25 mouse cellular contexts compared by ENCODE assay signal in genomic region chr8:107647936-107648335, GRCm38 (mm10). TPM values are rescaled to one million over a fixed set of nuclear protein-coding genes. Genes with fewer than 3 reads are reported as not detected.
DNase-seq lines count a peak whose midpoint lies in the region; ATAC-seq and TF ChIP-seq lines count a peak whose summit lies in the region.
"Had no signal": no experiment of that assay in that cellular context is flagged by ENCODE, and none has a peak within 500 bp of the region (broad histone marks: within the 10 kb centered on the region; RNA-seq: fewer than 3 reads in every experiment).

No protein-coding gene starts in this region.

- no peak overlapping the region for H3K9ac ChIP-seq in midbrain, postnatal 0 days (replicated peaks; ENCODE audit: low read length, poor library complexity, severe bottlenecking)
- H3K9ac ChIP-seq in midbrain, embryonic 16.5 days (ENCODE audit: low read depth, low read length), result no peak overlapping the region
- H3K9ac ChIP-seq: forebrain, embryonic 13.5 days; heart, embryonic 12.5 days; heart, embryonic 15.5 days; hindbrain, embryonic 14.5 days had no signal

- no peak overlapping the region for H3K27ac ChIP-seq in midbrain, postnatal 0 days (ENCODE audit: low read depth, low read length)
- no peak overlapping the region for H3K27ac ChIP-seq in midbrain, embryonic 16.5 days (ENCODE audit: low read length)
- H3K27ac ChIP-seq: forebrain, embryonic 10.5 days; forebrain, embryonic 13.5 days; heart, embryonic 15.5 days; hindbrain, embryonic 10.5 days; hindbrain, embryonic 14.5 days; hindbrain, postnatal 0 days had no signal

- TF ChIP-seq CTCF in midbrain, postnatal 0 days (IDR thresholded peaks at IDR 0.05), result 0 out of 2 replicates have a peak, but pooled peaks have one; percentile 6

- no peaks in the 10 kb centered on the region for H3K36me3 ChIP-seq in midbrain, postnatal 0 days (ENCODE audit: insufficient read depth, low read length)
- H3K36me3 ChIP-seq in midbrain, embryonic 16.5 days (ENCODE audit: control insufficient read depth, insufficient read depth, low read length), result no peaks in the 10 kb centered on the region
- H3K36me3 ChIP-seq: forebrain, embryonic 10.5 days; heart, embryonic 12.5 days; heart, embryonic 15.5 days; hindbrain, embryonic 10.5 days had no signal

- no peak for DNase-seq in midbrain, postnatal 0 days (ENCODE audit: low spot score)
- peak; percentile 72 for DNase-seq in ES-CJ7 (ENCODE audit: low read depth, low spot score)
- DNase-seq in ZHBTc4 (ENCODE audit: low read depth, low spot score), result peak; percentile 59
- DNase-seq in thymus, postnatal 25 days, result no peak
- DNase-seq in adrenal gland, postnatal 36 days, result no peak
- DNase-seq: B cell, adult 2 months; cerebellum, adult 18-20 months; cerebellum, adult 9-10 months; cerebellum, postnatal 14 days; gastrocnemius, postnatal 10 days; gastrocnemius, postnatal 36 days; heart, postnatal 10 days; heart, postnatal 36 days; kidney, adult 8-10 months had no signal

- no peak overlapping the region for H3K4me2 ChIP-seq in midbrain, postnatal 0 days (ENCODE audit: low read depth, low read length, poor library complexity, severe bottlenecking)
- no peak overlapping the region for H3K4me2 ChIP-seq in midbrain, embryonic 16.5 days (ENCODE audit: low read length)
- H3K4me2 ChIP-seq: forebrain, embryonic 13.5 days; heart, embryonic 12.5 days; heart, embryonic 15.5 days; hindbrain, embryonic 14.5 days had no signal

- no peak for ATAC-seq in midbrain, postnatal 0 days (ENCODE audit: low FRiP score)
- ATAC-seq in midbrain, embryonic 16.5 days, result no peak
- ATAC-seq: forebrain, embryonic 13.5 days; forebrain, embryonic 16.5 days; hindbrain, postnatal 0 days; inflammation-experienced regulatory T-cells, adult 6 months; intestine, embryonic 16.5 days had no signal

- H3K4me3 ChIP-seq in midbrain, postnatal 0 days (ENCODE audit: low read depth, low read length), result no peak overlapping the region
- no peak overlapping the region for H3K4me3 ChIP-seq in midbrain, embryonic 16.5 days (ENCODE audit: low read depth, low read length)
- H3K4me3 ChIP-seq: forebrain, embryonic 10.5 days; forebrain, embryonic 13.5 days; heart, embryonic 12.5 days; heart, embryonic 15.5 days; hindbrain, embryonic 10.5 days had no signal

- H3K4me1 ChIP-seq in midbrain, postnatal 0 days (ENCODE audit: insufficient read depth, low read length), result no peaks in the 10 kb centered on the region
- H3K4me1 ChIP-seq in midbrain, embryonic 16.5 days (ENCODE audit: control insufficient read depth, insufficient read depth, low read length), result peaks cover 2% of the 10 kb centered on the region; the same call in 1 of the 2 replicates
- H3K4me1 ChIP-seq: forebrain, embryonic 10.5 days; forebrain, embryonic 13.5 days; heart, embryonic 12.5 days; heart, embryonic 15.5 days had no signal

- WGBS in midbrain, postnatal 0 days, result 83% methylated on average over 8 of the region's 8 CpGs
- 90% methylated on average over 8 of the region's 8 CpGs for WGBS in midbrain, embryonic 16.5 days

- H3K27me3 ChIP-seq in midbrain, postnatal 0 days (ENCODE audit: insufficient read depth, low read length), result no peaks in the 10 kb centered on the region
- H3K27me3 ChIP-seq in midbrain, embryonic 16.5 days (ENCODE audit: control insufficient read depth, insufficient read depth, low read depth, low read length), result no peaks in the 10 kb centered on the region
- H3K27me3 ChIP-seq: forebrain, embryonic 13.5 days; heart, embryonic 12.5 days; heart, embryonic 15.5 days had no signal

- H3K9me3 ChIP-seq in midbrain, postnatal 0 days (ENCODE audit: low read length), result no peaks in the 10 kb centered on the region
- H3K9me3 ChIP-seq in midbrain, embryonic 16.5 days (replicated peaks; ENCODE audit: control insufficient read depth, low read length, poor library complexity, severe bottlenecking), result no peaks in the 10 kb centered on the region
- H3K9me3 ChIP-seq: forebrain, embryonic 10.5 days; forebrain, embryonic 13.5 days; heart, embryonic 12.5 days; heart, embryonic 15.5 days; hindbrain, embryonic 10.5 days had no signal

RNA-seq across cellular contexts. Expression of gene Psmd7, which starts 59.7 kb away (rescaled TPM):
- total RNA-seq in midbrain, postnatal 0 days (2014; rRNA removed), result 38.2 and 40.5 TPM in 2 replicates
- polyA plus RNA-seq in midbrain, postnatal 0 days (2015; fragmentation: Nextera tagmentation; extraction: Ambion mirVana), result 257 and 268 TPM in 2 replicates
- 237 and 251 TPM in 2 replicates for polyA plus RNA-seq in midbrain, embryonic 16.5 days (2015; fragmentation: Nextera tagmentation; extraction: Ambion mirVana)
- total RNA-seq in adrenal gland, postnatal 36 days (2021), result 100 to 1,000 TPM; 110 to 119 TPM

Comparison
In these comparisons a context has a peak if more than half of its experiments do, and no peak if none do; other contexts are left out.
1. DNase-seq: peak in ES-CJ7 (single experiment) and ZHBTc4 (single experiment); none in midbrain, postnatal 0 days (single experiment), thymus, postnatal 25 days (single experiment) and adrenal gland, postnatal 36 days (0 of 2).